Mouse (Mus musculus) ES-Bruce4 (cell line): ENCODE data around the gene Sfxn3.
"Not testable (repeated sequence)": the region's sequence is repeated elsewhere in the genome, so short reads cannot be mapped to it uniquely, and the experiment has no call there.

Source experiments
- EP300 ChIP-seq: IDR thresholded peaks from 2 replicates; pipeline ENCODE4 v1.6.1; 2011; ENCODE audit warnings: low read depth, low read length; ENCODE audit not compliant: insufficient read depth
- POLR2A ChIP-seq: IDR thresholded peaks from one replicate; pipeline ENCODE4 v1.8.1; 2011; ENCODE audit warnings: low read length; ENCODE audit not compliant: insufficient read depth

DNA sequence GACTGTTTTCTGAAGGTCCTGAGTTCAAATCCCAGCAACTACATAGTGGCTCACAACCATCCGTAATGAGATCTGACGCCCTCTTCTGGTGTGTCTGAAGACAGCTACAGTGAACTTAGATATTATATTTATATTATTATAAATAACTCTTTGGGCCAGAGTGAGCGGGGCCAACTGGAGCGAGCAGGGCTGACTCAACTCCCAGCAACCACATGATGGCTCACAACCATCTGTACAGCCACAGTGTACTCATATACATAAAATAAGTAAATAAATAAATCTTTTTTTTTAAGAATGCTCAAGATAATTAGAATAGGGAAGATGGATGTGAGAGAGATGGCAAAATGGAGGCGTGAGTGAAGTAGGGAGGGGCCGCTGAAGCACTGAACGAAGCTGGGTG is 9.1 kb upstream of the Sfxn3 start:
- not testable (repeated sequence) for TF ChIP-seq POLR2A, EP300
